Mouse (Mus musculus) liver, embryonic 12.5 days (tissue): ENCODE results near the gene 1700025G04Rik. TPM values are rescaled to one million over a fixed set of nuclear protein-coding genes. Genes with fewer than 3 reads are reported as not detected.

ENCODE experiments used
- ATAC-seq: fragments of 200-750 bp; cut with Nextera tagmentation; 2 replicates; pipeline ENCODE4 v1.8.0; 2017; ENCODE audit warnings: moderate number of reproducible peaks, mild to moderate bottlenecking, moderate library complexity
- H3K27ac ChIP-seq: fragments of 300-500 bp; sonication (generic); 2 replicates; pipeline ENCODE4 v1.5.1; 2016; ENCODE audit warnings: mild to moderate bottlenecking
- H3K27me3 ChIP-seq: fragments of 300-500 bp; sonication (generic); replicated peaks from 2 replicates; pipeline ENCODE4 v1.6.1; 2016; ENCODE audit warnings: mild to moderate bottlenecking, moderate library complexity
- H3K36me3 ChIP-seq: fragments of 300-500 bp; sonication (generic); 2 replicates; pipeline ENCODE4 v1.6.1; 2016; ENCODE audit warnings: mild to moderate bottlenecking, moderate library complexity
- H3K4me1 ChIP-seq: fragments of 300-500 bp; sonication (generic); 2 replicates; pipeline ENCODE4 v1.6.1; 2016
- H3K4me2 ChIP-seq: fragments of 300-500 bp; sonication (generic); 2 replicates; pipeline ENCODE4 v1.6.1; 2016; ENCODE audit warnings: mild to moderate bottlenecking, moderate library complexity
- H3K4me3 ChIP-seq: fragments of 300-500 bp; sonication (generic); 2 replicates; pipeline ENCODE4 v1.5.1; 2016; ENCODE audit warnings: mild to moderate bottlenecking, moderate library complexity
- H3K9ac ChIP-seq: fragments of 300-500 bp; sonication (generic); 2 replicates; pipeline ENCODE4 v1.6.1; 2016; ENCODE audit warnings: mild to moderate bottlenecking, moderate library complexity
- H3K9me3 ChIP-seq: fragments of 300-500 bp; sonication (generic); replicated peaks from 2 replicates; pipeline ENCODE4 v1.6.1; 2016; ENCODE audit warnings: mild to moderate bottlenecking, moderate library complexity
- WGBS: fragments of 180-500 bp; shearing (Covaris S2); methylation state at CpG from one replicate; pipeline ENCODE4 v1.1.7; 2016; ENCODE audit not compliant: insufficient replicate concordance; 5-methylcytosine and 5-hydroxymethylcytosine counted together
- polyA plus RNA-seq: library from polyadenylated mRNA; unstranded; fragments of >200 nt; fragmentation: Nextera tagmentation; extraction: Ambion mirVana; gene quantifications from 2 replicates; pipeline ENCODE4 v1.2.1, GENCODE M21; 2016

1700025G04Rik gene
- polyA plus RNA-seq, 1 experiment from 2014 or later: 4.5 TPM

DNA sequence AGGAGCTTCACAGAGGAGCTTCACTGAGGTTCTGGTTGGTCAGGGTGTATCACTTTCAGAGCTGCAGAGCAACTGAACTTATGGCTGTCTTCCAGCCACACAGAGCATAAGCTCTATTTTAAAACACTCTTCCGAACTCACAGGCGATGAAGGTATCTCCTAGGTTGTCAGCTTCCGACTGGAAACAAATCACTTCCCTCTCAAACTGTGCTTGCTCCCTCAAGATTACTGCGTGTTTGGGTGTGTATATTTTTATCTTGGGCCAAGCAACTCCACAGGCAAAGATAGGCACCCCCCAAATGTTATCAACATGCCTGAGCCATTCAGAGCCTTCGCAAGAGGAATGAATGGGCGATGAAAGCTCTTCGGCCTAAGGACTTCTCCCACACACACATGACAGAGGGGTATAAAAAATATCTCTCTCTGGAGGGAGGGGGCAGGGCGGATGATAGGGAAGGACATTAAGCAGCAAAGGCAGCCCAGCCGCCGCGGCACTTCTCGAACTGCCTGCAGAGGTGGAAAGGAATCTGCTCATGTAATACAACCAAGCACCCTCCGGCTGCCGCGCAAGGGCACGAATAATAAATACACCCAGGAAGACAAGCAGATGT, 1.0 kb downstream of the 1700025G04Rik start:
- Histone ChIP-seq H3K27ac (peak overlapping the region; percentile 30; the same call in 1 of the 2 replicates), H3K4me1 (peaks cover 34% of the 10 kb centered on the region), H3K9me3 (no peaks in the 10 kb centered on the region), H3K9ac (no peak overlapping the region), H3K4me2 (peak overlapping the region; percentile 81), H3K27me3 (peaks cover 88% of the 10 kb centered on the region), H3K4me3 (peak overlapping the region; percentile 64), H3K36me3 (no peaks in the 10 kb centered on the region)
- 4% methylated on average over 16 of the region's 16 CpGs for WGBS
- no peak for ATAC-seq

DNA sequence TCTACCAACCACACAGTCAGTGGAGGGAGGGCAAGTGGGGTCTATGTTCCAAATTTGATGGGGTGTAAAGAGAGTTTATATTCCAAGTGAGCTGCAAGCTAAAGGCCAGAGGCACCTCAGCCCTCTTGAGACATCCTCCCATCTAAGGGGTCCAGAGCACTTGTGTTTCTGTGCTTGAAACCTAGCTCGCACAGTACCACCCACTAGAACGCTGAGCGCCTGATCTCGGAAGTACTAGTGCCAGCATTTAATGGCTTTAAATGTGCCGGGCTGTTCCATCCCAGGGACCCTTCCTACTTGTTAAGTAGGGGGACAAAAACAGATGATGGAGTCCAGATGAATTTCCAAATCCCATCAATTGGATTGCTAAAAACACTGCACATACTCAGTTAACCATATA, 1.9 kb downstream of the 1700025G04Rik start:
- H3K4me3 ChIP-seq: no peak overlapping the region
- 66% methylated on average over 5 of the region's 5 CpGs for WGBS
- H3K27ac ChIP-seq: no peak overlapping the region
- H3K27me3 ChIP-seq: peaks cover 90% of the 10 kb centered on the region
- no peak overlapping the region for H3K9ac ChIP-seq
- ATAC-seq: no peak
- H3K36me3 ChIP-seq: no peaks in the 10 kb centered on the region
- H3K4me1 ChIP-seq: peaks cover 34% of the 10 kb centered on the region
- H3K9me3 ChIP-seq: no peaks in the 10 kb centered on the region
- H3K4me2 ChIP-seq: 0 out of 2 replicates have a peak overlapping the region, but pooled peaks have one; percentile 81

DNA sequence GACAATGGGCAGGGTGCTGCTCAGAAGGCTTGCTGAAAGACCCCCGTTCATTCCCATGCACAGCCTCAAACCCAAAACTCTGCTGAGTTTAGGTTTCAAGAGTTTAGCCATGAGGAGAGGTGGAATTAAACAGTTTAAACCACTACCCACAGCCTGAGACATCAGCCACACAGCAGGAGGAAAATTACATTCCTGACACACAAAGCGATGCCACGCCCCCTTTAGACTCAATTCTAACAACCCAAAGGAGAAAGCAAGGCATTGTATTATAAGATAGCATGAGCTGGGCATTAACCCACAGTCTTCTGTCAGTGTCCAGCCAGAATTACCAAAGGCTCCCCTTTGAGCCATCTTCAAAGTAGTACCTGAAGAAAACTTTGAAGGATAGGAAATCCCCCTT, 3.0 kb downstream of the 1700025G04Rik start:
- WGBS: 85% methylated on average over 3 of the region's 3 CpGs
- peaks cover 34% of the 10 kb centered on the region for H3K4me1 ChIP-seq
- H3K4me3 ChIP-seq: no peak overlapping the region
- H3K36me3 ChIP-seq: no peaks in the 10 kb centered on the region
- no peak for ATAC-seq
- H3K27ac ChIP-seq: no peak overlapping the region
- no peak overlapping the region for H3K4me2 ChIP-seq
- no peaks in the 10 kb centered on the region for H3K9me3 ChIP-seq
- peaks cover 86% of the 10 kb centered on the region for H3K27me3 ChIP-seq
- no peak overlapping the region for H3K9ac ChIP-seq

DNA sequence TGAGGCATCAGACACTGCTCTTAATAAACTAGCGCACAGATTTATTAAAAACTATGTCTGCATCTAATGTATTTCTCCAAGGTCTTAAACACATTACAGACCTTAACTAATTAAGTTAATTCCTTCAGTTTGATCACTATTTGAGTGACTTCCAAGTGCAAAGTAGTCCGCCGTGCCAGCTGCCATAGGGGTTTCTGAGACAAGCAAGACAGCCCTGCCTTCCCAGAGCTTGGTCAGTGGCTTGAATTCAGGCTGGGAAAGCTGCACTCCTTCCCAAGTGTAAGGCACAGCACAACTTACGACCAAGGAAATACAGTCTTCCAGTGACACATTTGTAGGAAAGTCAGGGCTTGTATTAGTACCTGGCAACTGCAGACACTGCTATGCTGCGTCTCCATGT, 4.4 kb downstream of the 1700025G04Rik start:
- Histone ChIP-seq H3K27me3 (peaks cover 73% of the 10 kb centered on the region), H3K9me3 (no peaks in the 10 kb centered on the region), H3K4me3 (no peak overlapping the region), H3K4me2 (no peak overlapping the region), H3K27ac (no peak overlapping the region), H3K36me3 (no peaks in the 10 kb centered on the region), H3K4me1 (peaks cover 28% of the 10 kb centered on the region), H3K9ac (no peak overlapping the region)
- 79% methylated on average over 5 of the region's 5 CpGs for WGBS
- ATAC-seq: no peak

DNA sequence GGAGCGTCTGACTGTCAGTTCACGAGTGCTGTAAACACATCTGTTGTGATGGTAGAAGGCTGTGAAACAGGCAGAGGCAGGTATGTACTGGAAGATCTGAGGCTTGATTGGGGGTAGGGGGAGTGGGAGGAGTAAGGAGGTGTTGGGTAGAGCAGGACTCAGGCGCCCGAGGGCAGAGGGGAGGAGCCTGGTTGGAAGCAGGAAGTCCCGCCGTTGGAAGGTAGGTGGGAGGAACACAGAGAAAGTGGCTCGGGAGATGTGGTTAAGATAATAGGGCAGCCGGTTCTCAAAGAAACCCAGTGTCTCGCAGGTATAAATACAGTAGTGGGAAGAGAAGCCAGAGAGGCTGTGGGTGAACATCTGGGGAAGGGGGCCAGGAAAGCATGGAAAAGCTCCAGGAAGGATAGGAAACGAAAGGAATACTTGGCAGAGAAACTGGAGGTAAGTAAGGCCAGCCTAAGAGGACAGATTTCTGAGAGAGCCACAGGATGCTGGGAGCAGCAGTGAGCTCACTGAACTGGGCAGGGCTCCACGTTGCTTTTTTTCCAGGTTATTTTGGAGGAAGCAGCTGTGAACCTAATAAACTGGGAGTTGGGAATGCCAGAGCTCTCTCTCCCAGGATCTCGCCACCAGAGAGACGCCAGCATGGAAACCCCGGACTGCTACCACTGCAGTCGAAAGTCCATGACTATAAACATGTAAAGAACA, 5.1 kb downstream of the 1700025G04Rik start:
- Histone ChIP-seq H3K36me3 (no peaks in the 10 kb centered on the region), H3K27ac (no peak overlapping the region), H3K4me1 (peaks cover 20% of the 10 kb centered on the region), H3K4me2 (peak overlapping the region; percentile 45), H3K9ac (no peak overlapping the region), H3K9me3 (no peaks in the 10 kb centered on the region), H3K27me3 (peaks cover 65% of the 10 kb centered on the region), H3K4me3 (peak overlapping the region; percentile 21; the same call in 1 of the 2 replicates)
- WGBS: 16% methylated on average over 15 of the region's 15 CpGs
- ATAC-seq: no peak

DNA sequence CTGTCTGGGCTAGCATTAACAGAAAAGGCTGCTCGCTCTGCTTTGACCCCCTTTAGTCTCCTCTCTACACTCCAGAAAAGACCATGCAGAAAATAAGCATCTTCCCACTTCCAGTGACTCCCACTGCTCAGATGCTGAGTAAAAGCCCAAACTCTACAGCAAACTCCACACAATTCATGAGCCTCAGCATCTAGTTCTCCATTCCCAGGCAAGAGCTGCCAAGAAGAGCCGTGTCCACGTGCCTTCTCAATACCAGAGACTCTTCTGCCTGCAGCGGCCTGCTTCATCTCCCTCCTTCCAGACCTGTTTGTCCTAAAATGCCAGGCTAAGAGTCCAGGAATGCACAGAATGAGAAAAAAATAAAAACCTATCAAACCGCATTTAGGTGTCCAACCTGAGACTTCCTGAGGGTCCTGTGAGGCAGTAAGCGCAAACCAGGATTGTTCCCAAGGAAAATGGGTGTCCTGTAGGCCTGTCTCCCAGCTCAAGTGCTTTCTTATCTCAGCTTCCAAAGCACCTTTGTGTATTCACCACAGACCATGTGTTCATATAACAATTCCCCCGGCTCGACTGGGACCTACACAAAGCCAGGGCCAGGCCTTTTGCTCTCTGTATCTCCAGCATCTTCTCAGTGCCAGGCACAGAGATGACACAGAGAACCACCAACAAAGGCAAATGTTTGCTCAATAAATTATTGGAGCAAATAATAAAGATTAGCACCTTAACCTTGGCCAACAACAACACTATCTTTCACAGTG, 7.8 kb downstream of the 1700025G04Rik start:
- Histone ChIP-seq H3K27me3 (peaks cover 39% of the 10 kb centered on the region), H3K4me2 (no peak overlapping the region), H3K4me1 (peaks cover 7% of the 10 kb centered on the region; the same call in 1 of the 2 replicates), H3K27ac (no peak overlapping the region), H3K9ac (no peak overlapping the region), H3K4me3 (no peak overlapping the region), H3K9me3 (no peaks in the 10 kb centered on the region), H3K36me3 (no peaks in the 10 kb centered on the region)
- whole genome bisulfite sequencing: 71% methylated on average over 8 of the region's 8 CpGs
- no peak for ATAC-seq

DNA sequence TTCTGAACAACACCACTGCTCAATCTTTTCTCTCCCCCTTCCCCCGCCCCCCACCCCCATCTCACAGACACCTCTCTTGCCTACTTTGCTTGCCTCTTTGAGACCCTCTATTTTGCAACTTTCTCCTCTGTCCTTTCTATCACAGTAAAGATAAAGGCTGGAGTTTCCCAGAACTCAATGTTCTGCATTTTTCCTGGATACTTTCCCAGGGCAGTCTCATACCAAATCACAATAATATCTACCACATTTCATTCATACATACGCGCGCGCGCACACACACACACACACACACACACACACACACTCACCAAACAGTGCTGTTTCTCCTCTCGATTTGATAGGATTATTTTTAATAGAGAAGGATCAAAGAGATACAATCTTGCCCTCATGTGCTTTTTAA, 8.8 kb downstream of the 1700025G04Rik start:
- no peak for ATAC-seq
- H3K4me3 ChIP-seq: no peak overlapping the region
- no peak overlapping the region for H3K27ac ChIP-seq
- H3K36me3 ChIP-seq: no peaks in the 10 kb centered on the region
- H3K27me3 ChIP-seq: peaks cover 29% of the 10 kb centered on the region
- peaks cover 7% of the 10 kb centered on the region; the same call in 1 of the 2 replicates for H3K4me1 ChIP-seq
- H3K4me2 ChIP-seq: no peak overlapping the region
- H3K9ac ChIP-seq: no peak overlapping the region
- H3K9me3 ChIP-seq: no peaks in the 10 kb centered on the region
- 88% methylated on average over 7 of the region's 7 CpGs for WGBS

DNA sequence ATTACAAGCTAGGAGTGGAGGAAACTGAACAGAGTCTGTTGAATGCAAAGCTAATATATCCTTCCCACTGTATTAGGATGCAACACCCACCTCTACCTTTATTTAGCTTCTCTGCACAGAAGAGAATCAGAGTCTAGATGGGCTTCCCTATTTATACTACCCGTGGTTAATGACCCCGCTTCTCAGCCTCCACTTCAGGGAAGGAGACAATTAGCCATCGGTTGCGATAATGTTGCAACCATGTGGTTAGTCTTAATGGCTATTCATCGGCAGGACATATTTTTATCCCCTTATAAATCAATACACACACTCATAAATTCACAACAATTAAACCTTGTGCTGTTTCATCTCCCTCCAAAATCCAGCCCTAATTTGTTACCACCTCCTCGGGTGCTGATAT, 9.7 kb downstream of the 1700025G04Rik start:
- WGBS: 53% methylated on average over 6 of the region's 6 CpGs
- ATAC-seq: no peak
- H3K27ac ChIP-seq: no peak overlapping the region

DNA sequence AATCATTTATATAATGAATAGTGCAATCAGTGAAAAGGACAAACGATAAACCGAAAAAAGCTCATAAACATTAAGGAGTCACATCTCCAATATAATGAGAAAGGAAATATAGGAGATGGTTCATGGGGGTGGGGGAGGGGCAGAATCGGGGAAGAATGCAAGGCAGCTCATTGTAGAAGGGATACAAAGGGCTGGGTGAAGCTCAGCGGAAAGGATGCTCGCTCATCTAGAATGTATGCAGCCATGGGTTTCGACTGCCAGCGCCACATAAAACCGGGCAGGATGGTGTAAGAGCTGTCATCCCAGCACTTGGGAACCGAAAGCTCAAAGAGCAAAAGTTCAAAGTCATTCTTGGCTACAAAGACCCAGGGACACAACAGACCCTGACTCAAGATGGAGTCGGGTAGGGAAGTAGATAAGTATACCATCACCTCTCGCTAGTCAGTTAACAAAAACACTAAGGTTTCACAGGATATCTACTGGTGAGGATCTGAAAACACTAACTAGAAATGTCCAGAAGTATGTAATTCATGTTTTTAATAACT, 12.7 kb downstream of the 1700025G04Rik start:
- 0 out of 2 replicates have a peak, but pooled peaks cover 4% of the 10 kb centered on the region for H3K27me3 ChIP-seq
- H3K9ac ChIP-seq: no peak overlapping the region
- no peak overlapping the region for H3K4me2 ChIP-seq
- H3K27ac ChIP-seq: no peak overlapping the region
- H3K4me1 ChIP-seq: no peaks in the 10 kb centered on the region
- no peak for ATAC-seq
- no peak overlapping the region for H3K4me3 ChIP-seq
- no peaks in the 10 kb centered on the region for H3K9me3 ChIP-seq
- 73% methylated on average over 11 of the region's 11 CpGs for WGBS
- H3K36me3 ChIP-seq: no peaks in the 10 kb centered on the region

More for the DNA sequence above, 9.7 kb downstream of the 1700025G04Rik start:
- Histone ChIP-seq H3K4me2 (no peak overlapping the region), H3K36me3 (no peaks in the 10 kb centered on the region), H3K9ac (no peak overlapping the region), H3K27me3 (peaks cover 27% of the 10 kb centered on the region), H3K4me1 (peaks cover 7% of the 10 kb centered on the region; the same call in 1 of the 2 replicates), H3K9me3 (no peaks in the 10 kb centered on the region), H3K4me3 (no peak overlapping the region)

DNA sequence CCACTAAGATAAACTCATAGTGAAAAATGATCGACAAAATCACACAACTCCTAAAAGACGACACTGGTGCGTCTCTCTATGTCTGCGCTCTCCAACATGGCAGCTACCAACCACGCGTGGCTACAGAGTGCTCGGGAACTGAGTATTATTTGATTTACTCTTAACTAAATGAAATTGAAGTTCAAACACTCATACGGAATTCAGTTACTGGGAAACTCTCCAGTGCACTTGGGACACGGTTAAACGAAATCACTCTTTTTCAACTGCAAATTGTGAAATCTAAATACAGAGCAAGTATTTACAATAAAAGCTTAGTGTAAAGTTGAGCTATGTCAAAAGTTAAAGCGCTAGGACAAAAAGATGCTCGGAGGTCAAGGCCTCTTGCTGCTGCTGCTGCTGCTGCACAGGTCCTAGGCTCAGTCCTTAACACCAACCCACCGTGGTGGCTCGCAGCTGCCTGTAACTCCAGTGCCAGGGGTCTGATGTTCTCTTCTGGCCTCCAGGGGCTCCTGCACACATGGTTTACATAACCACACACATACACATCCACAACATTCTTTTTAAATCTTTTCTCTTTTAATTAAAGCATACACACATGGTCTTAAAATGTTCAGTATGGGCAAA, 13.6 kb downstream of the 1700025G04Rik start:
- Histone ChIP-seq H3K4me1 (no peaks in the 10 kb centered on the region), H3K27me3 (no peaks in the 10 kb centered on the region), H3K4me2 (no peak overlapping the region), H3K9ac (no peak overlapping the region), H3K4me3 (no peak overlapping the region), H3K36me3 (no peaks in the 10 kb centered on the region), H3K9me3 (no peaks in the 10 kb centered on the region), H3K27ac (no peak overlapping the region)
- 79% methylated on average over 14 of the region's 14 CpGs for WGBS
- ATAC-seq: no peak

DNA sequence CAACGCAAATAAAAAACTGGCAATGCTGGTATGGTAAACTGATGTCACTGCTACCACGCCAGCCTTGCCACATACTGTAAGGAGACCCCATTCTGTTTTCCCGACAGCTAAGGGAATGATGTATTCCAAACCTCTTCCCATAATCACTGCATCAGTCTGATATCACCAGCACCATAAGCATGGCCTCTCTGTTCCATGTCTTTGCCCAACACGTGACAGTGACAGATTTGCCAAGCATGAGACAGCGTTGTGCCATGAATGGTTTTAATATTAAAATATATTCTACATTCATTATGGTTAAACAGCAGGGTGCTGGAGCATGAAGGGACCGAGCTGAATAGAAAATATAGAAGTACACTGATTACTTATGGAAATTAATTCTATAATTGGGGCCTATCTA, 14.2 kb downstream of the 1700025G04Rik start:
- H3K9ac ChIP-seq: no peak overlapping the region

More for the DNA sequence above, 14.2 kb downstream of the 1700025G04Rik start:
- H3K36me3 ChIP-seq: no peaks in the 10 kb centered on the region
- H3K27me3 ChIP-seq: no peaks in the 10 kb centered on the region
- H3K4me3 ChIP-seq: no peak overlapping the region
- 75% methylated on average over 6 of the region's 6 CpGs for WGBS
- no peaks in the 10 kb centered on the region for H3K9me3 ChIP-seq
- no peak for ATAC-seq
- no peak overlapping the region for H3K4me2 ChIP-seq
- H3K27ac ChIP-seq: no peak overlapping the region
- no peaks in the 10 kb centered on the region for H3K4me1 ChIP-seq
